Mouse (Mus musculus): ENCODE measurements around the gene Zfp3. TPM values are rescaled to one million over a fixed set of nuclear protein-coding genes. Genes with fewer than 3 reads are reported as not detected.

Gene Zfp3
- polyA plus RNA-seq, 1 experiment from 2014 or later = 7.3 TPM

DNA sequence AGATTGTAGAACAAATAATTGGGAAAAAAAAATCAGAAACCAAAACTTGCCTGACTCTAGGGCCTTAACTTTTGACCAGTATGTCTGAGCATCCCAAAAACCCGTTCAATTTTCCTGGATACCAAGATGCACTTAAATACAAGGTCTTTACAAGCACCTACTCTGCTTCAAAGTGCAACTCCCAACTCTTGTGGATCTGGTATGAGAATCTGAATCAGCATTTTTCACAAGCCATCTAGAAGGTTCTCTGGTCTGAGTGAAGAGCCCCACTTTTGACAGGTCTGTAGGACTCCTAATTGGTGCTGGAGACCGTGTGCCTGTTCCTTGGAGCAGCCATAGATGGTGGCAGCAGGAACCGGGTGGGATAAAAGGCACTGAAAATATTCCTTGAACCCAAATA, 40.4 kb downstream of the Zfp3 start:
- 84% methylated on average over 3 of the region's 3 CpGs for WGBS
- no peak overlapping the region for H3K4me2 ChIP-seq (ENCODE audit: low read depth, low read length)
- ATAC-seq (replicated peaks; ENCODE audit: insufficient number of reproducible peaks, low FRiP score, low TSS enrichment, low read depth) (no peak), DNase-seq (ENCODE audit: low spot score) (no peak)
- no peaks in the 10 kb centered on the region for H3K4me1 ChIP-seq (ENCODE audit: control insufficient read depth, insufficient read depth, low read length)
- no peaks in the 10 kb centered on the region for H3K36me3 ChIP-seq (replicated peaks; ENCODE audit: control insufficient read depth, insufficient read depth, low read depth, low read length)
- H3K4me3 ChIP-seq (ENCODE audit: low read depth, low read length) = no peak overlapping the region
- no peak overlapping the region for H3K9ac ChIP-seq (replicated peaks; ENCODE audit: low read length)
- no peaks in the 10 kb centered on the region for H3K9me3 ChIP-seq (replicated peaks; ENCODE audit: control insufficient read depth, low read length)
- no peaks in the 10 kb centered on the region for H3K27me3 ChIP-seq (ENCODE audit: control insufficient read depth, insufficient read depth, low read length)
- H3K27ac ChIP-seq (replicated peaks; ENCODE audit: low read depth, low read length) = no peak overlapping the region

GRCm38 (mm10) chr11:70805641-70806175, 41.7 kb downstream of the Zfp3 start:
- Histone ChIP-seq H3K9me3 (replicated peaks; ENCODE audit: control insufficient read depth, low read length) (no peaks in the 10 kb centered on the region), H3K27ac (replicated peaks; ENCODE audit: low read depth, low read length) (no peak overlapping the region; the same call in 1 of the 2 replicates), H3K27me3 (ENCODE audit: control insufficient read depth, insufficient read depth, low read length) (no peaks in the 10 kb centered on the region), H3K4me1 (ENCODE audit: control insufficient read depth, insufficient read depth, low read length) (no peaks in the 10 kb centered on the region), H3K4me2 (ENCODE audit: low read depth, low read length) (no peak overlapping the region), H3K36me3 (replicated peaks; ENCODE audit: control insufficient read depth, insufficient read depth, low read depth, low read length) (no peaks in the 10 kb centered on the region), H3K9ac (replicated peaks; ENCODE audit: low read length) (no peak overlapping the region), H3K4me3 (ENCODE audit: low read depth, low read length) (no peak overlapping the region)
- ATAC-seq (replicated peaks; ENCODE audit: insufficient number of reproducible peaks, low FRiP score, low TSS enrichment, low read depth) = no peak
- no peak for DNase-seq (ENCODE audit: low spot score)
- 72% methylated on average over 8 of the region's 8 CpGs for whole genome bisulfite sequencing

DNA sequence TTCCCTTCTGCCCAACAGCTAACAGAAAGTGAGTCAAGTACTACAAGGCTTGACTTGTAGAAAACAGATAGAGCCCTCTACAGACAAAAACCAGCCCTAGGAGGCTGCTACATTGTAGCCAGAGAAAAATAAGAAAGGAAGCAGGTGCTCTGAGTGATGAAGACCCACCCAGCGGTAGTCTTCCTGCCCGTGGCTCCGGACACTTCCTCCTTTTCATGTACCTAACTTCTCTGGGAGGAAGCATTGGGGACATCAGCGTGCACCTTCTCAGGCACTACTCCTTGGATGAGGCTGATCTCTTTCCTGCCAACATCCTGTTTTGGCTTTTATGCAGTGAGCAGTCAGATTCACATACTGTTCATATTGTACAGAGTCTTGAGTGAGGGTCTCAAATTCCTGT, 42.7 kb downstream of the Zfp3 start:
- no peak for DNase-seq (ENCODE audit: low spot score)
- Histone ChIP-seq H3K4me2 (ENCODE audit: low read depth, low read length) (no peak overlapping the region), H3K4me1 (ENCODE audit: control insufficient read depth, insufficient read depth, low read length) (no peaks in the 10 kb centered on the region), H3K9me3 (replicated peaks; ENCODE audit: control insufficient read depth, low read length) (no peaks in the 10 kb centered on the region), H3K27ac (replicated peaks; ENCODE audit: low read depth, low read length) (no peak overlapping the region), H3K36me3 (replicated peaks; ENCODE audit: control insufficient read depth, insufficient read depth, low read depth, low read length) (no peaks in the 10 kb centered on the region), H3K27me3 (ENCODE audit: control insufficient read depth, insufficient read depth, low read length) (no peaks in the 10 kb centered on the region), H3K9ac (replicated peaks; ENCODE audit: low read length) (no peak overlapping the region), H3K4me3 (ENCODE audit: low read depth, low read length) (no peak overlapping the region)
- 82% methylated on average over 4 of the region's 4 CpGs for WGBS
- no peak for ATAC-seq (replicated peaks; ENCODE audit: insufficient number of reproducible peaks, low FRiP score, low TSS enrichment, low read depth)

DNA sequence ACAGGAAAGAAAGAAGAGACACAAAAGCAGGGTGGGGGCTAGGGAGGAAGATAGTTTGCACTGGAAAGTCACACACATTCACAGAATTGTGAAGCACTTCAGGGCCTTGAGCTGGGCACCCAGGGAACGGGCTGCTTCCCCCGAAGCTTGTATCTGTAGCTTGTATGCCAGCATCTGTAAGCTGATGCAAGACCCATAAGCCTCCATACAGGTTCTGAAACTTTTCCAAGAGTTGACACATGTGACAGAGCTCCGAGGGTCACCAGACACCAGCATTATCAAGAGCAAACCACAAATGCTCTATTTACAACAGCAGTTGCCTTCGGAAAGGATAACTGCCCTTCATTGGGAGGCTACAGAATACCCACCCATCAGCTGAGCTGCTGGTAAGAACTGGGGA, 43.6 kb downstream of the Zfp3 start:
- WGBS = 90% methylated on average over 4 of the region's 4 CpGs
- H3K4me2 ChIP-seq (ENCODE audit: low read depth, low read length) = no peak overlapping the region
- H3K4me3 ChIP-seq (ENCODE audit: low read depth, low read length) = no peak overlapping the region
- H3K9me3 ChIP-seq (replicated peaks; ENCODE audit: control insufficient read depth, low read length) = no peaks in the 10 kb centered on the region
- DNase-seq (ENCODE audit: low spot score) (no peak), ATAC-seq (replicated peaks; ENCODE audit: insufficient number of reproducible peaks, low FRiP score, low TSS enrichment, low read depth) (no peak)
- no peaks in the 10 kb centered on the region for H3K27me3 ChIP-seq (ENCODE audit: control insufficient read depth, insufficient read depth, low read length)
- H3K4me1 ChIP-seq (ENCODE audit: control insufficient read depth, insufficient read depth, low read length) = no peaks in the 10 kb centered on the region
- no peak overlapping the region for H3K27ac ChIP-seq (replicated peaks; ENCODE audit: low read depth, low read length)
- H3K9ac ChIP-seq (replicated peaks; ENCODE audit: low read length) = no peak overlapping the region
- H3K36me3 ChIP-seq (replicated peaks; ENCODE audit: control insufficient read depth, insufficient read depth, low read depth, low read length) = no peaks in the 10 kb centered on the region

DNA sequence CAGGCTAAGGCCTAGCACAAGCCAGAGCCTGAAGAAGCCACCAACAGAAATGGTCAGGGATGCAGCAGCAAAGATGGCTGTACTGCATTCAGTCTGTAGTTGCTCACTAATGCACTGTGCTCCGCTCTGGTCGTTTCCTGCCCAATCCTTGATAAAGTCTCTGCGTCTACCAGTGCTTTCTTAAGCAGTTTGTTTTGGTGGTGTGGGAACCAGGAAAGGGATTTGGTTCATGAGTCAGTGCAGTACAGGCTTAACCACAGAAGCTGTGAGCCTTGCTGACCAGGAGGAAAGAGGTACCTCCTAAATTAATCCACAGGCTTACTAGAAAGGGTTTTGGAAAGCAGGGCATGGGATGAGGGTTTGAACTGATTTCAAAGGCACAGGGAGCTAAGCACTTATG, 44.1 kb downstream of the Zfp3 start:
- no peaks in the 10 kb centered on the region for H3K27me3 ChIP-seq (ENCODE audit: control insufficient read depth, insufficient read depth, low read length)
- no peaks in the 10 kb centered on the region for H3K4me1 ChIP-seq (ENCODE audit: control insufficient read depth, insufficient read depth, low read length)
- no peaks in the 10 kb centered on the region for H3K36me3 ChIP-seq (replicated peaks; ENCODE audit: control insufficient read depth, insufficient read depth, low read depth, low read length)
- no peak overlapping the region for H3K4me3 ChIP-seq (ENCODE audit: low read depth, low read length)
- DNase-seq (ENCODE audit: low spot score) (no peak), ATAC-seq (replicated peaks; ENCODE audit: insufficient number of reproducible peaks, low FRiP score, low TSS enrichment, low read depth) (no peak)
- no peak overlapping the region for H3K27ac ChIP-seq (replicated peaks; ENCODE audit: low read depth, low read length)
- H3K9me3 ChIP-seq (replicated peaks; ENCODE audit: control insufficient read depth, low read length) = no peaks in the 10 kb centered on the region
- no peak overlapping the region for H3K9ac ChIP-seq (replicated peaks; ENCODE audit: low read length)
- H3K4me2 ChIP-seq (ENCODE audit: low read depth, low read length) = no peak overlapping the region
- WGBS = 62% methylated on average over 3 of the region's 3 CpGs

- no peaks in the 10 kb centered on the region for H3K9me3 ChIP-seq (replicated peaks; ENCODE audit: control insufficient read depth, low read length)
- H3K4me3 ChIP-seq (ENCODE audit: low read depth, low read length) = no peak overlapping the region
- H3K27me3 ChIP-seq (ENCODE audit: control insufficient read depth, insufficient read depth, low read length) = no peaks in the 10 kb centered on the region
- 19% methylated on average over 1 of the region's 1 CpGs for WGBS
- no peaks in the 10 kb centered on the region for H3K4me1 ChIP-seq (ENCODE audit: control insufficient read depth, insufficient read depth, low read length)
- no peaks in the 10 kb centered on the region for H3K36me3 ChIP-seq (replicated peaks; ENCODE audit: control insufficient read depth, insufficient read depth, low read depth, low read length)
- DNase-seq (ENCODE audit: low spot score) (no peak), ATAC-seq (replicated peaks; ENCODE audit: insufficient number of reproducible peaks, low FRiP score, low TSS enrichment, low read depth) (no peak)
- H3K4me2 ChIP-seq (ENCODE audit: low read depth, low read length) = no peak overlapping the region
- H3K9ac ChIP-seq (replicated peaks; ENCODE audit: low read length) = no peak overlapping the region
- no peak overlapping the region for H3K27ac ChIP-seq (replicated peaks; ENCODE audit: low read depth, low read length)
These were observed 45.0 kb downstream of the Zfp3 start for GRCm38 (mm10) chr11:70809011-70809410.

DNA sequence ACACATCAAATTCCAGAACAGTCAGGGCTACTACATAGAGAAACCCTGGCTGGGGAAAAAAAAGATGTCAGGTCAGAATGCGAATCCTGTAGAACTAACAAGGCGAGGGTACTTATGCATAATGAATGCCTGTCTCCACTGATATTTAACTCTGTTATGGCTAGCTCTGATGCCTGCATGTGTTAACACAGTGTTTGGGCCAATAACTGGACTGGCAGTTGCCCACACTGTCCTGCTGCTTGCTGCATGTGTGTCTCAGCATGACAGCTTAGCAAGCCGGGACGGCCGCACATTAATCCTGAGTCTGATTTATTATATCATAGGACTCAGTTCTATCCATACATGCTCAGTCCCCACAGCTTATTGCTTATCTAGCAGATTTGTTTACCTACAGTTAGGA, 47.0 kb downstream of the Zfp3 start:
- WGBS = 90% methylated on average over 5 of the region's 5 CpGs
- H3K4me3 ChIP-seq (ENCODE audit: low read depth, low read length) = no peak overlapping the region
- no peak overlapping the region for H3K27ac ChIP-seq (replicated peaks; ENCODE audit: low read depth, low read length)
- no peak overlapping the region for H3K4me2 ChIP-seq (ENCODE audit: low read depth, low read length)
- no peak overlapping the region for H3K9ac ChIP-seq (replicated peaks; ENCODE audit: low read length)
- H3K9me3 ChIP-seq (replicated peaks; ENCODE audit: control insufficient read depth, low read length) = no peaks in the 10 kb centered on the region
- no peak for ATAC-seq (replicated peaks; ENCODE audit: insufficient number of reproducible peaks, low FRiP score, low TSS enrichment, low read depth)
- H3K27me3 ChIP-seq (ENCODE audit: control insufficient read depth, insufficient read depth, low read length) = no peaks in the 10 kb centered on the region
- no peak for DNase-seq (ENCODE audit: low spot score)
- no peaks in the 10 kb centered on the region for H3K36me3 ChIP-seq (replicated peaks; ENCODE audit: control insufficient read depth, insufficient read depth, low read depth, low read length)
- no peaks in the 10 kb centered on the region for H3K4me1 ChIP-seq (ENCODE audit: control insufficient read depth, insufficient read depth, low read length)

GRCm38 (mm10) chr11:70811471-70812240, 47.6 kb downstream of the Zfp3 start:
- Histone ChIP-seq H3K27ac (replicated peaks; ENCODE audit: low read depth, low read length) (no peak overlapping the region), H3K4me1 (ENCODE audit: control insufficient read depth, insufficient read depth, low read length) (no peaks in the 10 kb centered on the region), H3K4me3 (ENCODE audit: low read depth, low read length) (no peak overlapping the region), H3K36me3 (replicated peaks; ENCODE audit: control insufficient read depth, insufficient read depth, low read depth, low read length) (no peaks in the 10 kb centered on the region), H3K27me3 (ENCODE audit: control insufficient read depth, insufficient read depth, low read length) (no peaks in the 10 kb centered on the region), H3K4me2 (ENCODE audit: low read depth, low read length) (no peak overlapping the region), H3K9me3 (replicated peaks; ENCODE audit: control insufficient read depth, low read length) (no peaks in the 10 kb centered on the region), H3K9ac (replicated peaks; ENCODE audit: low read length) (no peak overlapping the region)
- no peak for ATAC-seq (replicated peaks; ENCODE audit: insufficient number of reproducible peaks, low FRiP score, low TSS enrichment, low read depth)
- WGBS = 77% methylated on average over 13 of the region's 13 CpGs
- DNase-seq (ENCODE audit: low spot score) = no peak
